Mouse (Mus musculus): Measurements from ENCODE around the gene Tnfsf8. TPM values are rescaled to one million over a fixed set of nuclear protein-coding genes. Genes with fewer than 3 reads are reported as not detected.

Gene Tnfsf8
- total and polyA plus RNA-seq, 3 experiments = not detected

DNA sequence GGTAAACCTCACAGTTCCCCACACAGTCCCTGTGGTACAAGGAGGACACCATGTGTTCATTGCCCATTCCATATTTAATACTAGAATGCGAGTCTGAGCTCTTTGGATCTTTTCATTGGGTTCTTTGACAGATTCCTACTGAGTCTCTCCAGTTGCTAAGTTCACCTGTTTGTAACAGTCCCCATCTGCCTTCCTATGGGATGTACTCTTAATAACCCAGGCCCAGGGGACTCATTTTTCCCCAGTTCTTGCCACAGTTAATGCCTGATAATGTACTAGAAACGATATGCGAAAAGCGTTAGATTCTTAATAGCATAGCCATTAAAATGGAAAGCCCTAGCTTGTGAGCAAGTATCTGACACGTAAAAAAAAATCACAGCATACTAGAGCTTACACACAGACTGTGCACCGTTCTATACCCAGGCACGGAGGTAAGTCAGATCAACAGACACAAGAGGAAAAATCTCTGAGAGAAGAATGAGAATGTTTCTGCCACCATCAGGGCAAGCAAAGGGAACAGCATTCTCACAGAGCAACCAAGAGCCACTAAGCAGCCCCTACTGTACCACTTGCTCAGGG lies 2.4 kb downstream of the Tnfsf8 start:
- no peaks in the 10 kb centered on the region for H3K36me3 ChIP-seq (ENCODE audit: control insufficient read depth in 1 of 2, insufficient read depth in 2 of 2, low read length in 2 of 2)
- no peaks in the 10 kb centered on the region for H3K4me1 ChIP-seq (ENCODE audit: control insufficient read depth in 1 of 2, insufficient read depth in 2 of 2, low read length in 2 of 2)
- no peaks in the 10 kb centered on the region for H3K79me2 ChIP-seq (ENCODE audit: control insufficient read depth, insufficient read depth, low read length, poor library complexity)
- no peak overlapping the region for H3K9ac ChIP-seq (ENCODE audit: control insufficient read depth, low read depth, low read length, poor library complexity, severe bottlenecking)
- no peak for DNase-seq (ENCODE audit: low read depth, low spot score)
- H3K9me3 ChIP-seq (replicated peaks; ENCODE audit: insufficient read depth, low read length) = no peaks in the 10 kb centered on the region
- no peak overlapping the region for H3K4me3 ChIP-seq (ENCODE audit: control insufficient read depth in 1 of 2, insufficient read depth in 1 of 2, low read depth in 2 of 2, low read length in 2 of 2)
- no peaks in the 10 kb centered on the region for H3K27me3 ChIP-seq (ENCODE audit: control insufficient read depth in 1 of 2, insufficient read depth in 2 of 2, low read length in 2 of 2)
- no peak overlapping the region for H3K27ac ChIP-seq (ENCODE audit: control insufficient read depth, low read depth, low read length)
- no peak for TF ChIP-seq POLR2AphosphoS5 (IDR thresholded peaks at IDR 0.05; ENCODE audit: borderline replicate concordance, low read depth, low read length)
- no peak for TF ChIP-seq CHD2 (IDR thresholded peaks at IDR 0.05; ENCODE audit: low read length)
- TF ChIP-seq USF1 (IDR thresholded peaks at IDR 0.05; ENCODE audit: low read depth, low read length) = no peak
- no peak for TF ChIP-seq RAD21 (IDR thresholded peaks at IDR 0.05; ENCODE audit: low read depth, low read length)
- no peak for TF ChIP-seq GABPA (IDR thresholded peaks at IDR 0.05; ENCODE audit: low read depth, low read length)

DNA sequence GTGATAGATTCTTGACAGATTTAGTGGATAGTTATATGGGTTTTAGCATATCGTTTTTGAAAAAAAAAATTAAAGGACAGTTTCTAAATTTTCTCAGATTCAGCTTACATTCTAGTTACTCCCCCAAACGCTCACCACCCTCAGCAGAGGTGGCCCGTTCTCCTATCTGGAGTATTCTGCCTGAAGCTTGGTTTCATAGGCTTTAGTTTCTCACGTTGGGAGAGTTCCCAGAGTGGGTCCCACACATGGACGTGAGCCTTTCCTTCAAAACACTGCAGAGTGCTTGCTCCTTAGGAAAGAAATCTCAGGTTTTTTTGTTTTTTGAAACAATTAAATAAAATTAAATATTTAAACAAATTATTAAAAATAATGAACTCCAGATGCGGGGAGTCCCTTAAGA lies 4.4 kb downstream of the Tnfsf8 start:
- no peak overlapping the region for H3K27ac ChIP-seq (ENCODE audit: control insufficient read depth, low read depth, low read length)
- H3K36me3 ChIP-seq (ENCODE audit: control insufficient read depth in 1 of 2, insufficient read depth in 2 of 2, low read length in 2 of 2) = no peaks in the 10 kb centered on the region
- no peak overlapping the region for H3K4me3 ChIP-seq (ENCODE audit: control insufficient read depth in 1 of 2, insufficient read depth in 1 of 2, low read depth in 2 of 2, low read length in 2 of 2)
- H3K27me3 ChIP-seq (ENCODE audit: control insufficient read depth in 1 of 2, insufficient read depth in 2 of 2, low read length in 2 of 2) = no peaks in the 10 kb centered on the region
- no peaks in the 10 kb centered on the region for H3K79me2 ChIP-seq (ENCODE audit: control insufficient read depth, insufficient read depth, low read length, poor library complexity)
- H3K9ac ChIP-seq (ENCODE audit: control insufficient read depth, low read depth, low read length, poor library complexity, severe bottlenecking) = no peak overlapping the region
- H3K4me1 ChIP-seq (ENCODE audit: control insufficient read depth in 1 of 2, insufficient read depth in 2 of 2, low read length in 2 of 2) = no peaks in the 10 kb centered on the region
- DNase-seq (ENCODE audit: low read depth, low spot score) = no peak
- TF ChIP-seq MAX (IDR thresholded peaks at IDR 0.05; ENCODE audit: low read length) (no peak), ELF1 (IDR thresholded peaks at IDR 0.05; ENCODE audit: low read depth, low read length) (no peak), NRF1 (IDR thresholded peaks at IDR 0.05; ENCODE audit: insufficient read depth, low read depth, low read length, poor library complexity, severe bottlenecking) (no peak), RCOR1 (IDR thresholded peaks at IDR 0.05; ENCODE audit: low read depth, low read length) (no peak), KAT2A (conservative IDR thresholded peaks at IDR 0.05; ENCODE audit: low read depth, low read length) (no peak), JUND (IDR thresholded peaks at IDR 0.05; ENCODE audit: low read depth, low read length) (no peak), POLR2AphosphoS2 (IDR thresholded peaks at IDR 0.05; ENCODE audit: low read length) (no peak), ZKSCAN1 (IDR thresholded peaks at IDR 0.05; ENCODE audit: low read depth, low read length) (no peak), USF2 (IDR thresholded peaks at IDR 0.05; ENCODE audit: borderline replicate concordance in 1 of 2, insufficient read depth in 1 of 2, low read depth in 1 of 2, low read length in 2 of 2) (no peak), POLR2A (IDR thresholded peaks at IDR 0.05; ENCODE audit: control insufficient read depth in 1 of 2, insufficient read depth in 1 of 2, low read depth in 1 of 2, low read length in 2 of 2, poor library complexity in 1 of 2) (no peak), MYB (IDR thresholded peaks at IDR 0.05; ENCODE audit: low read depth, low read length) (no peak)
- no peaks in the 10 kb centered on the region for H3K9me3 ChIP-seq (replicated peaks; ENCODE audit: insufficient read depth, low read length)
